Mouse (Mus musculus): ENCODE results near the gene Rwdd3. TPM values are rescaled to one million over a fixed set of nuclear protein-coding genes. Genes with fewer than 3 reads are reported as not detected.

The Rwdd3 gene
- 7.2 and 9.3 TPM in 2 replicates for polyA plus RNA-seq (2014; fragmentation: Nextera tagmentation; extraction: Ambion mirVana)

DNA sequence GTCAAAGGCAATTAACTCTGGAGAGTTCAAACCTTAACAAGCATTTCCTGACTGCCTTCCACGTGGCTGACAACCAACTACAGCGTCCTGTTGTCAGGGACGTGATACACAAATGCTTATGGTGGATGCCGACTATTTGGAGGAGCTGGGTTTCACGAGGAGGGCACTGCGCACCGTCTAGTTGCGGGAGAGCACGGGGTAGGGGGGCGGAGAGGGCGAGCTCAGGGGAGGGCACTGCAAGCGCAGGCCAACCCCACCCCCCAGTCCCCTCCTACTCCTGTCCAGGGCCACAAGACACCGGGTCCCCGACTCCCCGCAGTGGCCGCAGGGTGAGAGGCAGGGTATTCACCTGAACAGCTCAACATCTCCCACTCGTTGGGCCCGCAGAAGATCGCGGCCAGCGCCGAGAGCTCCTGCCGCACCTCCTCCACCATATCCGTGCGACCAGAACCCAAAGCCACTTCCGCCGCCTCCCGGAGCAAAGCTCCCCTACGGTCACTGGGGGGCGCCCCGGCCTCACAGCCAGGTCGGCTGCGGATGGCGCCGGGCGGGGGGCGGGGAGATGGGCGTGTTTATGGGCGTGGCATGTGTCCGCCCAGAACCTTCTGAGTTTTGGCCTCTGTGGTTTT is at the start of gene Rwdd3:
Gene Rwdd3, minus strand, starts transcription at position 453 of the 629 bp plus-strand sequence.
- Histone ChIP-seq H3K4me2 (ENCODE audit: low read depth, low read length) (peak within 1 kb of the TSS; percentile 68), H3K27me3 (replicated peaks; ENCODE audit: control insufficient read depth, insufficient read depth, low read length) (no peaks in the 10 kb centered on the region), H3K4me3 (ENCODE audit: low read depth, low read length) (peak within 1 kb of the TSS; percentile 62), H3K9me3 (ENCODE audit: control insufficient read depth, low read length) (0 out of 2 replicates have a peak, but pooled peaks cover 3% of the 10 kb centered on the region), H3K27ac (replicated peaks; ENCODE audit: low read depth, low read length) (peak within 1 kb of the TSS; percentile 68; the same call in 1 of the 2 replicates), H3K9ac (ENCODE audit: low read depth, low read length) (peak within 1 kb of the TSS; percentile 70), H3K36me3 (ENCODE audit: control insufficient read depth, insufficient read depth, low read length) (peaks cover 3% of the 10 kb centered on the region; the same call in 1 of the 2 replicates), H3K4me1 (ENCODE audit: control insufficient read depth, insufficient read depth, low read length) (no peaks in the 10 kb centered on the region)
- 1% methylated on average over 35 of the region's 40 CpGs for WGBS
- ATAC-seq (ENCODE audit: low read depth), result peak; percentile 96
- peak; percentile 93 for DNase-seq (ENCODE audit: low spot score)

DNA sequence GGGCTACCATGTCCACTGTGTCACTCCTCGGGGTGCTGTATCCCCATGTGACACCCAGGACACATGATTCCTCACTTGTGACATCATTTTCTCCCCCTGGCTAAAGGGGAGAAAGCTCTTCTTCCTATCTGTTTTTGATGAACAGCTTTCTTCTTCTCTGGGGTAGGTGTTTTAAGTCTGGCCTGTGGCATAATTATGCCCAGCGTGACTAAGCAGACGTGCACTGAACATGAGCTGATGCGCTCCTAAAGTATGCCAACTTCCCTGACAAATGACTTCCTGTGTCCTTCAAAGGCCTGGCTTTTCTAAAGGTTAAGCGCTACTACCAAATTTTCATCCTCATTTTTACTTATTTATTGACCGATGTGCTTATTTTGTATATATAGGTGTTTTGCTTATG is 45.5 kb upstream of the Rwdd3 start:
- no peak for DNase-seq (ENCODE audit: low spot score)
- ATAC-seq (ENCODE audit: low read depth), result no peak
- no peaks in the 10 kb centered on the region for H3K27me3 ChIP-seq (replicated peaks; ENCODE audit: control insufficient read depth, insufficient read depth, low read length)
- H3K9me3 ChIP-seq (ENCODE audit: control insufficient read depth, low read length), result no peaks in the 10 kb centered on the region
- no peak overlapping the region for H3K27ac ChIP-seq (replicated peaks; ENCODE audit: low read depth, low read length)
- H3K4me3 ChIP-seq (ENCODE audit: low read depth, low read length), result no peak overlapping the region
- H3K36me3 ChIP-seq (ENCODE audit: control insufficient read depth, insufficient read depth, low read length), result no peaks in the 10 kb centered on the region
- WGBS, result 75% methylated on average over 6 of the region's 6 CpGs
- no peaks in the 10 kb centered on the region for H3K4me1 ChIP-seq (ENCODE audit: control insufficient read depth, insufficient read depth, low read length)
- H3K9ac ChIP-seq (ENCODE audit: low read depth, low read length), result no peak overlapping the region
- no peak overlapping the region for H3K4me2 ChIP-seq (ENCODE audit: low read depth, low read length)

DNA sequence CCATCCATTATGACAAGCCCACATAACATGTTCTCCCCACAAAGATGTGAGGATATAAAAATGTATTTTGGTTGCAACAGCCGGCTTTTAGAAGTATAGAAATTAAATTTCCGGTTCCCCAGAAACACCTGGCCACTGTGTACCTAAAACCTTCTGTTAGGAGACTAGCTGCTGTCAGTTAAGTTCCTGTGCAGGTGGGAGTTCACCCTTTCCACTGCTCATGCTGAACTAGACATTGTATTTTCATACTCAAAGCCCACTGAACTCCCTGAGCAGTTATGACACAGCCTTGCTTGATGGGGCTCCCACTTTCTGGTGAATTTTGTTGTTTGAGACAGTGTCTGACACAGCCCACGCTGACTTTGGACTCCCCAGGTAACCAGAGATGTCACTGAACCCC is 42.0 kb upstream of the Rwdd3 start:
- H3K9ac ChIP-seq (ENCODE audit: low read depth, low read length), result no peak overlapping the region
- H3K9me3 ChIP-seq (ENCODE audit: control insufficient read depth, low read length), result no peaks in the 10 kb centered on the region
- no peaks in the 10 kb centered on the region for H3K4me1 ChIP-seq (ENCODE audit: control insufficient read depth, insufficient read depth, low read length)
- WGBS, result 72% methylated on average over 3 of the region's 3 CpGs
- no peaks in the 10 kb centered on the region for H3K27me3 ChIP-seq (replicated peaks; ENCODE audit: control insufficient read depth, insufficient read depth, low read length)
- H3K36me3 ChIP-seq (ENCODE audit: control insufficient read depth, insufficient read depth, low read length), result no peaks in the 10 kb centered on the region
- no peak overlapping the region for H3K4me2 ChIP-seq (ENCODE audit: low read depth, low read length)
- no peak overlapping the region for H3K27ac ChIP-seq (replicated peaks; ENCODE audit: low read depth, low read length)
- H3K4me3 ChIP-seq (ENCODE audit: low read depth, low read length), result no peak overlapping the region
- ATAC-seq (ENCODE audit: low read depth), result no peak
- DNase-seq (ENCODE audit: low spot score), result no peak

DNA sequence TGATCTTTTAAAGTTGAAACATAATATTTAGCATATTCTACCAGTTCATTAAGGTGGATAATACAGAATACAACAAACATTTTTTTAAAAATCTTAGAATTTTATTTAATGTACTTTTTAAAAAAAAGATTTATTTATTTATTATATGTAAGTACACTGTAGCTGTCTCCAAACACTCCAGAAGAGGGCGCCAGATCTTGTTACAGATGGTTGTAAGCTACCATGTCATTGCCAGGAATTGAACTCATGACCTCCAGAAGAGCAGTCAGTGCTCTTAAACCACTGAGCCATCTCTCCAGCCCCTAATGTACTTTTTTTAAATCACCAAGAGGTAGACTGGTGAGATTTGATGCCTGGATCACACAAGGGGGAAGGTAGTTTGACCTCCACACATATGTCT is 40.7 kb upstream of the Rwdd3 start:
- Histone ChIP-seq H3K27me3 (replicated peaks; ENCODE audit: control insufficient read depth, insufficient read depth, low read length) (no peaks in the 10 kb centered on the region), H3K4me1 (ENCODE audit: control insufficient read depth, insufficient read depth, low read length) (no peaks in the 10 kb centered on the region), H3K9me3 (ENCODE audit: control insufficient read depth, low read length) (no peaks in the 10 kb centered on the region), H3K4me3 (ENCODE audit: low read depth, low read length) (no peak overlapping the region), H3K9ac (ENCODE audit: low read depth, low read length) (no peak overlapping the region), H3K4me2 (ENCODE audit: low read depth, low read length) (no peak overlapping the region), H3K36me3 (ENCODE audit: control insufficient read depth, insufficient read depth, low read length) (no peaks in the 10 kb centered on the region), H3K27ac (replicated peaks; ENCODE audit: low read depth, low read length) (no peak overlapping the region)
- DNase-seq (ENCODE audit: low spot score), result no peak
- 60% methylated on average over 1 of the region's 1 CpGs for WGBS
- ATAC-seq (ENCODE audit: low read depth), result no peak

DNA sequence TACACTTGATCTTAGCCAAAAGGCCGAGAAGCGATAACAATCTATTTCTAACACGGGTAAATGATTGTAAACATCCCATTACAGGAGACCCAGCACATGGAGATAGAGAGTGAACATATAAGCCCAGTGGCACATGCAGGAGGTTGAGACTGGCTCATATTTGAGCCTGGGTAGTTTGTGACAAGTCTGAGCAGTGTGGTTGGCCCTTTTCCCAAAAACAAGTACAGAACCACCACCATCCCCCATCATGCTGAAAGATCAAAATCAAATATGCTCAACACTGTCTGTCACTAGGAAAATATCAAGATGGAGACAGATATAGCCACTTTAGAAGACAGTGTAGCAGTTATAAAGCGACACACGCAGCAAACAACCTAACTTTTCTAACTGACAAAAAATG is 37.5 kb upstream of the Rwdd3 start:
- Histone ChIP-seq H3K36me3 (ENCODE audit: control insufficient read depth, insufficient read depth, low read length) (no peaks in the 10 kb centered on the region), H3K27ac (replicated peaks; ENCODE audit: low read depth, low read length) (no peak overlapping the region), H3K27me3 (replicated peaks; ENCODE audit: control insufficient read depth, insufficient read depth, low read length) (no peaks in the 10 kb centered on the region), H3K4me3 (ENCODE audit: low read depth, low read length) (no peak overlapping the region), H3K4me1 (ENCODE audit: control insufficient read depth, insufficient read depth, low read length) (peaks cover 4% of the 10 kb centered on the region; the same call in 1 of the 2 replicates), H3K9me3 (ENCODE audit: control insufficient read depth, low read length) (no peaks in the 10 kb centered on the region), H3K9ac (ENCODE audit: low read depth, low read length) (no peak overlapping the region), H3K4me2 (ENCODE audit: low read depth, low read length) (no peak overlapping the region)
- DNase-seq (ENCODE audit: low spot score), result no peak
- 89% methylated on average over 5 of the region's 5 CpGs for WGBS
- ATAC-seq (ENCODE audit: low read depth), result no peak

DNA sequence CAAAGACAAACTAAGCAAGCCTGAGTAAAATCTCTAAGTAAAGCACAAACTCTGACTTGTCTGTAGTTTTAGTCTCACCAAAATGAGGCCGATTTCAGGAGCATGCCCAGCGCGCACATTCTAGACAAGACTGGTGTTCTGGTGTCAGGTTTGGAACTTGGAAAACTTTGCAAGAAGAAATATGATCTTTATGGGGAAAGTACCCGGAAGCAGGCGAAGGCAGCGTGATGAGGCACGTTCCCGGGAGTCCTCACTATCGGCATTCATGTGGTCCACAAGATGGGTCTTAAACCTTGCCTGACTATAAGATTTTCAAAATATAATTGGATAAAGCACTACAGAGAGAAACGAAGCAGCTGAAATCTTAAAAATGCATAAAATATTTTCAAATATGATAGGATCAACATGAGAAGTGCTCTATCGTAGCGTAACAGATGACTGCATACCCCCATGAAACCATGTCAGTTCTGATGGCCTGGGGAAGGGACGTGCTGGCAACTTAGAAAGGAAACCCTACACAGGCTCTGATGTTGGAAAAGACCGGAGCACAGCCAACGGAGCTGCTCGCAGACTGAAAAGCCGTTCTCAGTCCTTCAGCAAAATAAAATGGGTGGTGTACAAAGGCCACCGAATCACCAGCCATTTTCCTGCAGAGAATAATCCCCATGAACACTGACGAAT is 34.8 kb upstream of the Rwdd3 start:
- Histone ChIP-seq H3K27ac (replicated peaks; ENCODE audit: low read depth, low read length) (peak overlapping the region; percentile 52; the same call in 1 of the 2 replicates), H3K4me2 (ENCODE audit: low read depth, low read length) (peak overlapping the region; percentile 38)
- peak; percentile 74 for DNase-seq (ENCODE audit: low spot score)

DNA sequence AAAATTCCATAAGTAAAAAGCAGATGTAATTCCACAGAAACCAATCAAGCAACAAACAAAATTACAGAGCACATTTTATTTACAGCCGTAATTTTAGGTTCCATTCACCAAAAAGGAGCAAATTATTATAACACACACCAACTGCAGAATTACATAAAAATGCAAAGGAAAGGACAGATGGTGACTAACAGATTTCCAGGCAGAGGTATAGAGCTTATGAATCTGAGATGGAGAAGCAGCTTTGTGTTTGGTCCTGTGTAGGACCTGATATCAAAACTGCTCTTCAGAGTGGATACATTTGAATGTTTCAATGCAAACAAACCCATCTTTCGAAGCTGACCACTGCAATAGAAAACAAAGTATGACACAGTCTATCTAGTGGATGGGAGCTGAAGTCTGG is 31.1 kb upstream of the Rwdd3 start:
- Histone ChIP-seq H3K27ac (replicated peaks; ENCODE audit: low read depth, low read length) (no peak overlapping the region), H3K4me3 (ENCODE audit: low read depth, low read length) (no peak overlapping the region), H3K9ac (ENCODE audit: low read depth, low read length) (no peak overlapping the region), H3K4me2 (ENCODE audit: low read depth, low read length) (no peak overlapping the region), H3K4me1 (ENCODE audit: control insufficient read depth, insufficient read depth, low read length) (peaks cover 4% of the 10 kb centered on the region; the same call in 1 of the 2 replicates), H3K9me3 (ENCODE audit: control insufficient read depth, low read length) (no peaks in the 10 kb centered on the region), H3K27me3 (replicated peaks; ENCODE audit: control insufficient read depth, insufficient read depth, low read length) (no peaks in the 10 kb centered on the region), H3K36me3 (ENCODE audit: control insufficient read depth, insufficient read depth, low read length) (no peaks in the 10 kb centered on the region)
- WGBS, result 76% methylated on average over 2 of the region's 2 CpGs
- no peak for DNase-seq (ENCODE audit: low spot score)
- ATAC-seq (ENCODE audit: low read depth), result no peak

More for the DNA sequence above, 34.8 kb upstream of the Rwdd3 start:
- peak; percentile 68 for ATAC-seq (ENCODE audit: low read depth)
- 58% methylated on average over 19 of the region's 19 CpGs for WGBS
- Histone ChIP-seq H3K9ac (ENCODE audit: low read depth, low read length) (no peak overlapping the region), H3K9me3 (ENCODE audit: control insufficient read depth, low read length) (no peaks in the 10 kb centered on the region), H3K4me1 (ENCODE audit: control insufficient read depth, insufficient read depth, low read length) (peaks cover 4% of the 10 kb centered on the region; the same call in 1 of the 2 replicates), H3K27me3 (replicated peaks; ENCODE audit: control insufficient read depth, insufficient read depth, low read length) (no peaks in the 10 kb centered on the region), H3K4me3 (ENCODE audit: low read depth, low read length) (no peak overlapping the region), H3K36me3 (ENCODE audit: control insufficient read depth, insufficient read depth, low read length) (no peaks in the 10 kb centered on the region)

DNA sequence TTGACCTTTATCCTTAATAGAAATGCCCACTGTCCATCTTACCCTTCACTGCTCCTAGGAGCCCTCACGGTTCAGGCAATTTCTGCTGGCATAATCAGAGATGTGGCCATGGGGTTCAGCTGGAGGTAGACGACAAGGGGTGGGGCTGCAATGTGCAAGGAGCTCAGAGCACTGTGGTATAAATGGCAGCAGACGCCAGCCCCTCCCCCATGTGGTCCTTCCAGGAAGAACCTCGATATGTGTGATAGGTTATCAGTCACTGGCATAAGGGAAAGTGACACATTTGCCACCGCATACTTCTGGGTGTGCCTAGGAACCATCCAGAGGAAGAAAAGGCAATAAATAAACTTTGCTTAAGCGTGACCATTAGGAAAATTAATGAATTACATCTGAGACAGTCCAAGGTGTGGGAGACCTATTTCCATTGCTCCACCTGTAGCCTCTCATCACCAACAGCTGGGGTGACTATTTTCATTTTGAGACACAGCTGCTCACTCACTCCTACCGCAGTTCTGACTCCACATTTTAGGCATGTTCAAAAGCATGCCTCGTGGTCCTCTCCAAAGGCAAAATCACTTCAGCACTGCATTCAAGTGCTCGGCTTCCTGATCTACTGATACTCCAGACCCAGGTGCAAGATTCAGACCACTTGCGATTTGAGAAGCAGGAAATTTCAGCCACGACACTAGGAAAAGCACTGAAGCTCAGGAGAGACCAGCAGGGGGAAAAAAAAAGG is 29.7 kb upstream of the Rwdd3 start:
- no peak for ATAC-seq (ENCODE audit: low read depth)
- WGBS, result 67% methylated on average over 11 of the region's 11 CpGs
- no peaks in the 10 kb centered on the region for H3K4me1 ChIP-seq (ENCODE audit: control insufficient read depth, insufficient read depth, low read length)
- no peaks in the 10 kb centered on the region for H3K9me3 ChIP-seq (ENCODE audit: control insufficient read depth, low read length)
- no peak for DNase-seq (ENCODE audit: low spot score)
- no peak overlapping the region for H3K4me2 ChIP-seq (ENCODE audit: low read depth, low read length)
- no peak overlapping the region for H3K4me3 ChIP-seq (ENCODE audit: low read depth, low read length)
- no peaks in the 10 kb centered on the region for H3K27me3 ChIP-seq (replicated peaks; ENCODE audit: control insufficient read depth, insufficient read depth, low read length)
- H3K9ac ChIP-seq (ENCODE audit: low read depth, low read length), result no peak overlapping the region
- no peaks in the 10 kb centered on the region for H3K36me3 ChIP-seq (ENCODE audit: control insufficient read depth, insufficient read depth, low read length)
- H3K27ac ChIP-seq (replicated peaks; ENCODE audit: low read depth, low read length), result no peak overlapping the region
